Mouse (Mus musculus): ENCODE measurements around the gene Hrh1. TPM values are rescaled to one million over a fixed set of nuclear protein-coding genes. Genes with fewer than 3 reads are reported as not detected.

Hrh1 gene
- polyA plus RNA-seq (2015; fragmentation: Nextera tagmentation; extraction: Ambion mirVana), result 0.05 TPM in 1 of 2 replicates, not detected in the other

- Histone ChIP-seq H3K36me3 (no peaks in the 10 kb centered on the region), H3K4me2 (peak within 1 kb of the TSS; percentile 95), H3K9me3 (0 out of 2 replicates have a peak, but pooled peaks cover 4% of the 10 kb centered on the region), H3K27me3 (peaks cover 63% of the 10 kb centered on the region), H3K9ac (peak within 1 kb of the TSS; percentile 31; the same call in 1 of the 2 replicates), H3K27ac (no peak within 1 kb of the TSS), H3K4me3 (peak within 1 kb of the TSS; percentile 48), H3K4me1 (peaks cover 23% of the 10 kb centered on the region)
- under 1% methylated on average over 53 of the region's 56 CpGs for WGBS
- ATAC-seq (ENCODE audit: borderline replicate concordance, extremely low read depth, low FRiP score, low TSS enrichment), result no peak
Measured at GRCm38 (mm10) chr6:114397691-114398217, at the start of gene Hrh1. Gene Hrh1 (plus strand): TSS chr6:114397936.

- Histone ChIP-seq H3K27ac (no peak overlapping the region), H3K27me3 (no peaks in the 10 kb centered on the region), H3K9ac (no peak overlapping the region), H3K4me1 (0 out of 2 replicates have a peak, but pooled peaks cover 4% of the 10 kb centered on the region), H3K9me3 (no peaks in the 10 kb centered on the region), H3K36me3 (no peaks in the 10 kb centered on the region), H3K4me3 (no peak overlapping the region), H3K4me2 (no peak overlapping the region)
- no peak for ATAC-seq (ENCODE audit: borderline replicate concordance, extremely low read depth, low FRiP score, low TSS enrichment)
- 53% methylated on average over 4 of the region's 4 CpGs for whole genome bisulfite sequencing
Measured at GRCm38 (mm10) chr6:114354635-114355034, 43.1 kb upstream of the Hrh1 start.

GRCm38 (mm10) chr6:114358171-114358570 lies 39.6 kb upstream of the Hrh1 start:
- Histone ChIP-seq H3K4me3 (no peak overlapping the region), H3K4me2 (no peak overlapping the region), H3K27me3 (no peaks in the 10 kb centered on the region), H3K9me3 (no peaks in the 10 kb centered on the region), H3K36me3 (no peaks in the 10 kb centered on the region), H3K9ac (no peak overlapping the region), H3K27ac (no peak overlapping the region), H3K4me1 (0 out of 2 replicates have a peak, but pooled peaks cover 4% of the 10 kb centered on the region)
- no peak for ATAC-seq (ENCODE audit: borderline replicate concordance, extremely low read depth, low FRiP score, low TSS enrichment)
- 26% methylated on average over 3 of the region's 3 CpGs for WGBS

- H3K27me3 ChIP-seq, result no peaks in the 10 kb centered on the region
- ATAC-seq (ENCODE audit: borderline replicate concordance, extremely low read depth, low FRiP score, low TSS enrichment), result no peak
- no peak overlapping the region for H3K27ac ChIP-seq
- no peaks in the 10 kb centered on the region for H3K9me3 ChIP-seq
- H3K4me2 ChIP-seq, result no peak overlapping the region
- no peaks in the 10 kb centered on the region for H3K36me3 ChIP-seq
- H3K4me1 ChIP-seq, result 0 out of 2 replicates have a peak, but pooled peaks cover 4% of the 10 kb centered on the region
- H3K9ac ChIP-seq, result no peak overlapping the region
- H3K4me3 ChIP-seq, result no peak overlapping the region
- WGBS, result 56% methylated on average over 4 of the region's 4 CpGs
Measured at GRCm38 (mm10) chr6:114362355-114362754, 35.4 kb upstream of the Hrh1 start.

- no peaks in the 10 kb centered on the region for H3K27me3 ChIP-seq
- H3K4me1 ChIP-seq, result no peaks in the 10 kb centered on the region
- no peak overlapping the region for H3K4me3 ChIP-seq
- no peak overlapping the region for H3K27ac ChIP-seq
- H3K9ac ChIP-seq, result no peak overlapping the region
- ATAC-seq (ENCODE audit: borderline replicate concordance, extremely low read depth, low FRiP score, low TSS enrichment), result no peak
- no peak overlapping the region for H3K4me2 ChIP-seq
- no peaks in the 10 kb centered on the region for H3K9me3 ChIP-seq
- WGBS, result 80% methylated on average over 8 of the region's 8 CpGs
- H3K36me3 ChIP-seq, result no peaks in the 10 kb centered on the region
Measured at GRCm38 (mm10) chr6:114363740-114364139, 34.0 kb upstream of the Hrh1 start.

GRCm38 (mm10) chr6:114364734-114365133 lies 33.0 kb upstream of the Hrh1 start:
- 73% methylated on average over 5 of the region's 5 CpGs for WGBS
- Histone ChIP-seq H3K4me1 (no peaks in the 10 kb centered on the region), H3K4me2 (no peak overlapping the region), H3K9me3 (no peaks in the 10 kb centered on the region), H3K36me3 (no peaks in the 10 kb centered on the region), H3K27ac (no peak overlapping the region), H3K27me3 (no peaks in the 10 kb centered on the region), H3K9ac (no peak overlapping the region), H3K4me3 (no peak overlapping the region)
- no peak for ATAC-seq (ENCODE audit: borderline replicate concordance, extremely low read depth, low FRiP score, low TSS enrichment)

- WGBS, result 65% methylated on average over 5 of the region's 5 CpGs
- Histone ChIP-seq H3K4me1 (no peaks in the 10 kb centered on the region), H3K27me3 (no peaks in the 10 kb centered on the region), H3K9me3 (no peaks in the 10 kb centered on the region), H3K4me3 (no peak overlapping the region), H3K36me3 (no peaks in the 10 kb centered on the region), H3K4me2 (no peak overlapping the region), H3K9ac (no peak overlapping the region), H3K27ac (no peak overlapping the region)
- ATAC-seq (ENCODE audit: borderline replicate concordance, extremely low read depth, low FRiP score, low TSS enrichment), result no peak
Measured at GRCm38 (mm10) chr6:114366191-114366590, 31.5 kb upstream of the Hrh1 start.

- Histone ChIP-seq H3K4me3 (no peak overlapping the region), H3K9me3 (no peaks in the 10 kb centered on the region), H3K36me3 (no peaks in the 10 kb centered on the region), H3K27me3 (no peaks in the 10 kb centered on the region), H3K4me1 (no peaks in the 10 kb centered on the region), H3K4me2 (no peak overlapping the region), H3K9ac (no peak overlapping the region), H3K27ac (no peak overlapping the region)
- 45% methylated on average over 6 of the region's 6 CpGs for WGBS
- no peak for ATAC-seq (ENCODE audit: borderline replicate concordance, extremely low read depth, low FRiP score, low TSS enrichment)
Measured at GRCm38 (mm10) chr6:114367681-114368080, 30.1 kb upstream of the Hrh1 start.

- WGBS, result 63% methylated on average over 6 of the region's 6 CpGs
- no peak overlapping the region for H3K4me3 ChIP-seq
- no peaks in the 10 kb centered on the region for H3K9me3 ChIP-seq
- H3K27ac ChIP-seq, result no peak overlapping the region
- H3K27me3 ChIP-seq, result no peaks in the 10 kb centered on the region
- no peak for ATAC-seq (ENCODE audit: borderline replicate concordance, extremely low read depth, low FRiP score, low TSS enrichment)
- H3K4me2 ChIP-seq, result no peak overlapping the region
- H3K9ac ChIP-seq, result no peak overlapping the region
- no peaks in the 10 kb centered on the region for H3K4me1 ChIP-seq
- H3K36me3 ChIP-seq, result no peaks in the 10 kb centered on the region
Measured at GRCm38 (mm10) chr6:114368196-114368595, 29.5 kb upstream of the Hrh1 start.

- Histone ChIP-seq H3K27ac (no peak overlapping the region), H3K9ac (no peak overlapping the region), H3K4me2 (no peak overlapping the region), H3K9me3 (no peaks in the 10 kb centered on the region), H3K36me3 (no peaks in the 10 kb centered on the region), H3K27me3 (no peaks in the 10 kb centered on the region), H3K4me3 (no peak overlapping the region), H3K4me1 (no peaks in the 10 kb centered on the region)
- ATAC-seq (ENCODE audit: borderline replicate concordance, extremely low read depth, low FRiP score, low TSS enrichment), result no peak
- 89% methylated on average over 7 of the region's 7 CpGs for WGBS
Measured at GRCm38 (mm10) chr6:114372741-114373140, 25.0 kb upstream of the Hrh1 start.

GRCm38 (mm10) chr6:114380872-114381271 lies 16.9 kb upstream of the Hrh1 start:
- WGBS, result 60% methylated on average over 3 of the region's 3 CpGs
- no peaks in the 10 kb centered on the region for H3K9me3 ChIP-seq
- no peak overlapping the region for H3K9ac ChIP-seq
- no peak overlapping the region for H3K27ac ChIP-seq
- H3K4me3 ChIP-seq, result no peak overlapping the region
- H3K4me1 ChIP-seq, result no peaks in the 10 kb centered on the region
- ATAC-seq (ENCODE audit: borderline replicate concordance, extremely low read depth, low FRiP score, low TSS enrichment), result no peak
- no peak overlapping the region for H3K4me2 ChIP-seq
- no peaks in the 10 kb centered on the region for H3K27me3 ChIP-seq
- H3K36me3 ChIP-seq, result no peaks in the 10 kb centered on the region

GRCm38 (mm10) chr6:114387320-114387719 lies 10.4 kb upstream of the Hrh1 start:
- H3K4me2 ChIP-seq, result no peak overlapping the region
- H3K36me3 ChIP-seq, result no peaks in the 10 kb centered on the region
- no peak for ATAC-seq (ENCODE audit: borderline replicate concordance, extremely low read depth, low FRiP score, low TSS enrichment)
- no peak overlapping the region for H3K27ac ChIP-seq
- no peaks in the 10 kb centered on the region for H3K27me3 ChIP-seq
- WGBS, result 51% methylated on average over 6 of the region's 6 CpGs
- H3K4me3 ChIP-seq, result no peak overlapping the region
- no peak overlapping the region for H3K9ac ChIP-seq
- H3K4me1 ChIP-seq, result no peaks in the 10 kb centered on the region
- H3K9me3 ChIP-seq, result no peaks in the 10 kb centered on the region

- Histone ChIP-seq H3K9me3 (no peaks in the 10 kb centered on the region), H3K4me3 (no peak overlapping the region), H3K4me1 (no peaks in the 10 kb centered on the region), H3K36me3 (no peaks in the 10 kb centered on the region), H3K4me2 (no peak overlapping the region), H3K27ac (no peak overlapping the region), H3K27me3 (no peaks in the 10 kb centered on the region), H3K9ac (no peak overlapping the region)
- 73% methylated on average over 4 of the region's 4 CpGs for WGBS
- ATAC-seq (ENCODE audit: borderline replicate concordance, extremely low read depth, low FRiP score, low TSS enrichment), result no peak
Measured at GRCm38 (mm10) chr6:114387855-114388254, 9.9 kb upstream of the Hrh1 start.

Data from lung, embryonic 15.5 days (tissue).